Mouse (Mus musculus) limb, embryonic 11.5 days (tissue): ENCODE results near the gene E2f1. TPM values are rescaled to one million over a fixed set of nuclear protein-coding genes. Genes with fewer than 3 reads are reported as not detected.

Experiments
- ATAC-seq: fragments of 200-750 bp; cut with Nextera tagmentation; 2 replicates; pipeline ENCODE4 v1.8.0; 2017; ENCODE audit warnings: low read depth; ENCODE audit not compliant: insufficient number of reproducible peaks, low FRiP score, low TSS enrichment
- DNase-seq: peaks from one replicate; pipeline ENCODE4 v3.0.0-alpha.2; 2015; ENCODE audit warnings: low spot score
- H3K27ac ChIP-seq: fragments of 300-500 bp; sonication (generic); replicated peaks from 2 replicates; pipeline ENCODE4 v1.5.1; 2014; ENCODE audit warnings: low read depth, mild to moderate bottlenecking, low read length
- H3K27me3 ChIP-seq: fragments of 300-500 bp; sonication (generic); 2 replicates; pipeline ENCODE4 v1.6.1; 2014; ENCODE audit warnings: mild to moderate bottlenecking, low read length, mixed read lengths; ENCODE audit not compliant: control insufficient read depth, insufficient read depth
- H3K36me3 ChIP-seq: fragments of 300-500 bp; sonication (generic); 2 replicates; pipeline ENCODE4 v1.6.1; 2014; ENCODE audit warnings: mild to moderate bottlenecking, low read length, moderate library complexity, mixed read lengths; ENCODE audit not compliant: control insufficient read depth, insufficient read depth
- H3K4me1 ChIP-seq: fragments of 300-500 bp; sonication (generic); 2 replicates; pipeline ENCODE4 v1.6.1; 2014; ENCODE audit warnings: low read length, mixed read lengths; ENCODE audit not compliant: control insufficient read depth, insufficient read depth
- H3K4me2 ChIP-seq: fragments of 300-500 bp; sonication (generic); 2 replicates; pipeline ENCODE4 v1.6.1; 2014; ENCODE audit warnings: low read depth, mild to moderate bottlenecking, moderate library complexity; ENCODE audit not compliant: severe bottlenecking
- H3K4me3 ChIP-seq: fragments of 300-500 bp; sonication (generic); 2 replicates; pipeline ENCODE4 v1.5.1; 2014; ENCODE audit warnings: low read depth, low read length
- H3K9ac ChIP-seq: fragments of 300-500 bp; sonication (generic); 2 replicates; pipeline ENCODE4 v1.6.1; 2014; ENCODE audit warnings: mild to moderate bottlenecking, low read length
- H3K9me3 ChIP-seq: fragments of 300-500 bp; sonication (generic); 2 replicates; pipeline ENCODE4 v1.6.1; 2016; ENCODE audit warnings: low read length; ENCODE audit not compliant: control insufficient read depth
- WGBS: fragments of 180-500 bp; shearing (Covaris S2); extraction: QIAGEN DNeasy Blood & Tissue Kit; methylation state at CpG from one replicate; pipeline ENCODE4 v1.1.7; 2014; 5-methylcytosine and 5-hydroxymethylcytosine counted together
- polyA plus RNA-seq: library from polyadenylated mRNA; unstranded; fragments of >200 nt; fragmentation: Nextera tagmentation; extraction: Ambion mirVana; gene quantifications from 2 replicates; pipeline ENCODE4 v1.2.1, GENCODE M21; 2014

Gene E2f1
- polyA plus RNA-seq, 1 experiment from 2014 or later = 8.9 TPM

DNA sequence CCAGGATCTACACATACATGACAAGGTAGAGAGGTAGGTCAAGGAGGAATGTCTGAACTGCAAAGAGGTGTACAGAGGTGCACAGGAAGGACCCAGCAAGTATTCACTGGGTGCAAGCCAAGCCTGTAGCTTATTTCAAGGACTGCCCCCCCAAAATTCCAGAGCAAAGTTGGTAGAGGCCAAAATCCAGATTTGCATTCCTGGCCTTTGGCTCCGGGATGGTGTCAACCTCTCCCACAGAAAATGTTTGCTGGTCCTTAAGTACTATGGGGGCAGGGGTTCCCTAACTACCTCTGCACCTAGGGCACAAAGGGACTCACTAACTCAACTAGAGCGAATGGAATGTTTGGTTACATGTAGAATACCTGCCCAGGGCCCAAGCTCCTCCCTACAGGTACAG is 1.9 kb downstream of the E2f1 start:
- Histone ChIP-seq H3K9me3 (no peaks in the 10 kb centered on the region), H3K9ac (no peak overlapping the region), H3K4me3 (peak overlapping the region; percentile 76; the same call in 1 of the 2 replicates), H3K36me3 (peaks cover 14% of the 10 kb centered on the region; the same call in 1 of the 2 replicates), H3K27me3 (no peaks in the 10 kb centered on the region), H3K27ac (no peak overlapping the region), H3K4me1 (peaks cover 15% of the 10 kb centered on the region), H3K4me2 (peak overlapping the region; percentile 82)
- DNase-seq (peak; percentile 21), ATAC-seq (no peak)
- 82% methylated on average over 2 of the region's 2 CpGs for WGBS

DNA sequence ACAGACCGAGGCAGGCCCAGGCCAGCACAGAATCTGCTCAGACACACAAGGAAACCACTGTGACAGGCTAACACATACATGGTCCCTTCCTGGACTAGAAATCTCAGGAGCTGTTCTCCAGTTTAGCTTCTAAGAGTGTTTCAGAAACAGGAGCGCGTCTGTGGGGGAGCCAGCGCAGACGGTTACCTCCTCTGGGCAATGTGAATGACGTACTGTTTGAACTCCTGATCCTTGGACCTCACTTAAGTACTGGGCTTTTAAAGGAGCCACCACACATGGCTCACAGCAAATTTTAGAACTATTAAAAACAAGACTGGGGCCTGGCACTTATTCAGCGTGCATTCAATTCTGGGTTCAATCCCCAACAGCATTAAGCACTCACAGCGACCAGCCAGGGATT is 3.1 kb downstream of the E2f1 start:
- DNase-seq (peak; percentile 20), ATAC-seq (no peak)
- H3K27ac ChIP-seq = no peak overlapping the region
- peaks cover 19% of the 10 kb centered on the region for H3K36me3 ChIP-seq
- H3K27me3 ChIP-seq = no peaks in the 10 kb centered on the region
- no peaks in the 10 kb centered on the region for H3K9me3 ChIP-seq
- peaks cover 15% of the 10 kb centered on the region for H3K4me1 ChIP-seq
- no peak overlapping the region for H3K4me2 ChIP-seq
- no peak overlapping the region for H3K9ac ChIP-seq
- WGBS = 49% methylated on average over 8 of the region's 8 CpGs
- H3K4me3 ChIP-seq = no peak overlapping the region

DNA sequence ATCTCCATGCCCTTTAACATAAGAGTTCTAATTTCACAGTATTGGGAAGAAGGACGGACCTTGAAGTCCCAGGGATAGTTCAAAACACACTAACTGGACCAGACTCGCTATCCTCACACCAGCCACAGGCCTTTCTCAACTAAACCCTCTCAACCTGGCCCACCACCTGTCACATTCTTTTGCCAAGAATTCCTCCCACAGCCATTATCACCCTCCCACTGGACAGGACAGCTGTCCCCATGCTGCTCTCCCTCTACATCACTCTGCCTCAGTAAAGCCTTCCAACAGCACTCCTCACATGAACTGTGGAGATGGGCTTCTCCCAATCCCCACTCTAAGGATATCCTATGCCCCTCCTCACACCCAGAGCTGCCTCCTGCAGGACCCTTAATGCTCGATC is 4.1 kb downstream of the E2f1 start:
- H3K36me3 ChIP-seq = peaks cover 22% of the 10 kb centered on the region
- H3K9ac ChIP-seq = no peak overlapping the region
- ATAC-seq (no peak), DNase-seq (no peak)
- peaks cover 15% of the 10 kb centered on the region for H3K4me1 ChIP-seq
- no peak overlapping the region for H3K27ac ChIP-seq
- no peak overlapping the region for H3K4me3 ChIP-seq
- no peaks in the 10 kb centered on the region for H3K9me3 ChIP-seq
- no peak overlapping the region for H3K4me2 ChIP-seq
- H3K27me3 ChIP-seq = no peaks in the 10 kb centered on the region
- WGBS = 63% methylated on average over 3 of the region's 3 CpGs

DNA sequence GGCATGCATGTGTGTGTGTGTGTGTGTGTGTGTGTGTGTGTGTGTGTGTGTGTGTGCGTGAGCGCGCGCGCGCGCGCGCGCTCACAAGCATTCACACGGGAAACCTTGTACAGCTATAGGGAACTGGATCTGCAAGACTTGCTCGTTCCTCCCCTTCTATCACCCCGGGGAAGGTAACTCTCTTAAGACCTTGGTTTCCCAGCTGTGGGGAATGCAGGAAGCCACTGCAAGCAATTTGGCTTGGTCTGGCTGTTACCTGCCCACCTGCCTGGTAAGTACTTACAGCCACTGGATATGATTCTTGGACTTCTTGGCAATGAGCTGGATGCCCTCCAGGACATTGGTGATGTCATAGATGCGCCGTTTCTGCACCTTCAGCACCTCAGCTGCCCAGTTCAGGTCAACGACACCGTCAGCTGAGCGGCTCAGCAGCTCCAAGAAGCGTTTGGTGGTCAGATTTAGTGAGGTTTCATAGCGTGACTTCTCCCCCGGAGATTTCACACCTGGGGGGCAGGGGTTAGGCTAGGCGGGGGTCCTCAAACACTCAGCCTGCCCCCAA is 6.0 kb downstream of the E2f1 start:
- Histone ChIP-seq H3K4me1 (peaks cover 14% of the 10 kb centered on the region), H3K4me2 (no peak overlapping the region), H3K36me3 (peaks cover 22% of the 10 kb centered on the region), H3K9me3 (no peaks in the 10 kb centered on the region), H3K27ac (no peak overlapping the region), H3K27me3 (no peaks in the 10 kb centered on the region), H3K9ac (no peak overlapping the region), H3K4me3 (no peak overlapping the region)
- ATAC-seq (no peak), DNase-seq (no peak)
- 90% methylated on average over 22 of the region's 22 CpGs for WGBS

DNA sequence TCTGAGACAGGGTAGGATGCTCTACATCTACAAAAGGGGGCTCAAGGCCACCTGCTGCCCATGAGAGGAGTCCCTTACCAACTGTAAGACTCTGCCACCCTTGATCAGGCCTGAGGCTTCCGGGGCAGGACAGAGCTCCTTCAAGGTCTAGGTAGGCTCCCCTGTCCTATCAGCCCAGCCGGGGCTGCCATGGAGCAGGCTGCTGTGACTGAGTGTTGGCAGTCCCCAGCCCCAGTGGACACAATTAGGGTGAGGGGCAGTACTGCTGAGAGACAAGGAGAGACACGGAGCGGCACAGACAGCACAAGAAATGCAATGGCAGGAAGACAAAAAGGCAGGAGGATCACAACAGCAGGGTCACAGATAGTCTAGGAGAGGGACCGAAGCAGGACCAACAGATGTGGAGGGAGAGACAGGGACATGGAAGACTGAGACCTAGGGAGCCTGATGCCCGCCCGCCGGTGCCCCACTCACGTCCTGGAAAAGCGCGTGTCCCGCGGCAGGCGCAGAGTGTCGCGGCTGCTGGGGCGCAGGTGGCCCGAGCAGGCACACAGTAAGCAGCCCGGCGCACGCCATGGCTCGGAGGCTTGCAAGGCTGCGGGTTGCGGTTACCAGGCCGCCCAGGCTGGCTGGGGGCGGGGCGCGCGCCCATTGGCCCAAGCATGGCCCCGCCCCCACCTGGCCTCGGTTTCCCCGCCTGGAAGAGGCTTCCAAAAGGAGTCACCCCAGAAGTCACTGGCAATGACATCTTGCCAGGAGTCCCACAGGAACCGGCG is 11.2 kb downstream of the E2f1 start, which contains the start of gene Necab3:
Gene Necab3 (minus strand): TSS at position 627 of the 776 bp plus-strand sequence.
- no peaks in the 10 kb centered on the region for H3K27me3 ChIP-seq
- H3K4me3 ChIP-seq = peak within 1 kb of the TSS; percentile 3
- WGBS = 5% methylated on average over 33 of the region's 34 CpGs
- ATAC-seq (0 out of 2 replicates have a peak, but pooled peaks have one; percentile 23), DNase-seq (peak; percentile 58)
- H3K4me2 ChIP-seq = peak within 1 kb of the TSS; percentile 49
- H3K4me1 ChIP-seq = peaks cover 5% of the 10 kb centered on the region; the same call in 1 of the 2 replicates
- peaks cover 13% of the 10 kb centered on the region for H3K36me3 ChIP-seq
- no peaks in the 10 kb centered on the region for H3K9me3 ChIP-seq
- no peak within 1 kb of the TSS for H3K27ac ChIP-seq
- H3K9ac ChIP-seq = no peak within 1 kb of the TSS

DNA sequence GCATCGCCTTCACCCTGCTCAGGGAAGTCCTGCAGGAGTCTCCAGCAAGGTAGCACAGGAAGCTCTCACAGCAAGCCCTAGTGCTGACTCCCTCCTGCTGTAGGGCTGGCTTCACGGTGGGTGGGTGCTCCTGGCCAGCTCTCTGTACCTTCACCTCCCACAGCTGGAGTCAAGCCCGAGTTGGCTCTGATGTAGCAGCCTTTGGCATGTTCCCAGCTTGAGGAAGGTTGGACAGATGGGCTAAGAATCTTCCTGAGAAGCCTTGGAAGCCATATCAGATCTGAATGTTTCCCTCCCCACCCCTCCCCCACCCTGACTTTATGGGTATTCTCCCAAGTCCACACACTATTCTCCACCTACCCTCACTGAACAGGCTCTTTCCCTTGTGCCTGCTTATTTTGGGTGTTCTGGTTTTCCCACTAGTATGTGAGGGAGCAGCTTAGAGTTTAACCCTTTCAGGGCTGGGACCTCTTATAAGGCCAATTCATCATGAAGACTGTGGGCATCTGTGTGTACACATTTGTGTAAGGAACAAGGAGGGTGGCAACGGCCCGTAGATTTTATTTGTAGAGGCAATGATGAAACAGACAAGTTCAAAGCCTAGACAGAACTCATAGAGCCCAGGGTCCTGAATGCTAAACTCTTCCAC is 12.4 kb downstream of the E2f1 start:
- no peak for ATAC-seq
- peaks cover 9% of the 10 kb centered on the region for H3K36me3 ChIP-seq
- 0 out of 2 replicates have a peak overlapping the region, but pooled peaks have one; percentile 0 for H3K4me2 ChIP-seq
- 49% methylated on average over 5 of the region's 5 CpGs for WGBS
- no peaks in the 10 kb centered on the region for H3K9me3 ChIP-seq
- 0 out of 2 replicates have a peak, but pooled peaks cover 3% of the 10 kb centered on the region for H3K27me3 ChIP-seq
- DNase-seq = no peak
- no peak overlapping the region for H3K27ac ChIP-seq
- H3K4me3 ChIP-seq = no peak overlapping the region
- no peak overlapping the region for H3K9ac ChIP-seq
- H3K4me1 ChIP-seq = peaks cover 9% of the 10 kb centered on the region

DNA sequence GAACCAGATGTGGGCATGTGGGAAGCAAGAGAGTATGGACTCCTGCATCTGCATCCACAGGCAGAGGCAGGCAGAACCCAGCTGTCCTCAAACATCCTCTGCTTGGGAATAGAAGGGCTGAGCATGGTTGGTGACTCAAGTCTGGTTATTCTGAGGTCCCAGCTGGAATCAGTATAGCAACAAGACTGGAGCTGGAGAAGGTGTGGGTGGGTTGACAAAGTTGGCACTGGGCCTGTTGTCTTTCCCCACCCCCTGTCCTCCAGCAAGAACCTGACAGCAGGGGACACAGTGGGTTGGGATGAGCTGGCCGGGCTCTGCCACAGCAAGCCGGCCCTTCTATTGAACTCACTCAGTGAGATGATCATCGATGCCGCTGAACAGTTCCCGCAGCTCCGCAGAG is 14.5 kb downstream of the E2f1 start:
- WGBS = 87% methylated on average over 6 of the region's 6 CpGs
- Histone ChIP-seq H3K36me3 (peaks cover 2% of the 10 kb centered on the region; the same call in 1 of the 2 replicates), H3K4me1 (peaks cover 16% of the 10 kb centered on the region), H3K27ac (no peak overlapping the region), H3K4me3 (no peak overlapping the region), H3K9ac (no peak overlapping the region), H3K9me3 (no peaks in the 10 kb centered on the region), H3K4me2 (no peak overlapping the region), H3K27me3 (peaks cover 10% of the 10 kb centered on the region)
- DNase-seq = no peak
- ATAC-seq = no peak

DNA sequence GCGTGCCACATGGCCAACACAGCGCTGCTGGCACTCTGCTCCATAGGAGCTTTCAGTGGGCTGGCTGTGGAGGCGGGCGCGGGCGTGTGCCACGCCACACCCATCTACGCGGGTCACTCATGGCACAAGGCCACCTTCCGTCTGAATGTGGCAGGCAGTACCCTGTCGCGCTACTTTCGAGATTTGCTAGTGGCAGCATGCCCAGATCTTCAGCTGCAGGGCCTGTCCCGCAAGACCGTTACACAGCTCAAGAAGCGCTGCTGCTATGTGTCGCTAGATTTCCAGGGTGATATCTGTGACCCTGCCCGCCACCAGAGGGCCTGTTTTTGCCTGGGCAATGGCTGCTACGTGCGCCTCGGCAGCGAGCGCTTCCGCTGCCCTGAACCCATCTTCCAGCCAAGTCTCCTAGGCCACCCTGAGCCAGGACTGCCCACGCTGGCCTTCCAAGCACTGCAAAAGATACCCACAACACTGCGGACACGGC is 17.2 kb downstream of the E2f1 start:
- DNase-seq = peak; percentile 66
- Histone ChIP-seq H3K36me3 (0 out of 2 replicates have a peak, but pooled peaks cover 2% of the 10 kb centered on the region), H3K4me2 (peak overlapping the region; percentile 45), H3K27ac (no peak overlapping the region), H3K4me1 (peaks cover 16% of the 10 kb centered on the region), H3K4me3 (peak overlapping the region; percentile 17), H3K9ac (no peak overlapping the region; the same call in 1 of the 2 replicates), H3K27me3 (peaks cover 14% of the 10 kb centered on the region), H3K9me3 (no peaks in the 10 kb centered on the region)
- no peak for ATAC-seq
- 29% methylated on average over 27 of the region's 27 CpGs for WGBS
